Comparison of ENCODE assay signal across 15 mouse cellular contexts in the genomic region with DNA sequence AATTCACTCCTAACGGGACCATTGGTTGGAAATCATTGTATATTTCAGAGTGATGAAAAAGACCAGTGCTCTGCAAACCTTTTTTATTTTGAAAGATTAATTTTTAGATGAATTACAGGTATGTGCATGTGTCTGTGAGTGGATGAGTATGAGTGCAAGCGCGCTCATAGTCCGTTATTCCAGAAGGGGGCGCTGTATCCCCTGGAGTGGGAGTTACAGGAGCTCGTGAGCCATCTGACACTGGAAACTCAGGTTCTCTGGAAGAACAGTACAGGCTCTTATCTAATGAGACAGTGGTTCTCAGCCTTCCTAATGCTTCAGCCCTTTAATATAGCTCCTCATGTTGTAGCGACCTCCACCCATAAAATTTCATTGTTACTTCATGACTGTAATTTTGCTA. TPM values are rescaled to one million over a fixed set of nuclear protein-coding genes. Genes with fewer than 3 reads are reported as not detected.
DNase-seq lines count a peak whose midpoint lies in the region; ATAC-seq and TF ChIP-seq lines count a peak whose summit lies in the region.
"Had no signal": no experiment of that assay in that cellular context is flagged by ENCODE, and none has a peak within 500 bp of the region (broad histone marks: within the 10 kb centered on the region; RNA-seq: fewer than 3 reads in every experiment).

No protein-coding gene starts in this region.

- WGBS in midbrain, postnatal 0 days, result 74% methylated on average over 7 of the region's 7 CpGs
- 70% methylated on average over 7 of the region's 7 CpGs for WGBS in midbrain, embryonic 15.5 days

- no peak overlapping the region for H3K4me3 ChIP-seq in midbrain, postnatal 0 days (ENCODE audit: low read depth, low read length)
- H3K4me3 ChIP-seq in midbrain, embryonic 15.5 days, result no peak overlapping the region
- H3K4me3 ChIP-seq: embryonic facial prominence, embryonic 13.5 days; forebrain, embryonic 10.5 days; hindbrain, embryonic 13.5 days; midbrain, embryonic 12.5 days had no signal

- H3K4me1 ChIP-seq in midbrain, postnatal 0 days (ENCODE audit: insufficient read depth, low read length), result no peaks in the 10 kb centered on the region
- no peaks in the 10 kb centered on the region for H3K4me1 ChIP-seq in midbrain, embryonic 15.5 days
- H3K4me1 ChIP-seq: embryonic facial prominence, embryonic 13.5 days; midbrain, embryonic 12.5 days had no signal

- ATAC-seq in midbrain, postnatal 0 days (ENCODE audit: low FRiP score), result no peak
- no peak for ATAC-seq in midbrain, embryonic 15.5 days (replicated peaks)

- no peak overlapping the region for H3K9ac ChIP-seq in midbrain, postnatal 0 days (replicated peaks; ENCODE audit: low read length, poor library complexity, severe bottlenecking)
- H3K9ac ChIP-seq in midbrain, embryonic 15.5 days, result no peak overlapping the region
- H3K9ac ChIP-seq: embryonic facial prominence, embryonic 13.5 days; hindbrain, embryonic 13.5 days; midbrain, embryonic 12.5 days had no signal

- H3K27ac ChIP-seq in midbrain, postnatal 0 days (ENCODE audit: low read depth, low read length), result no peak overlapping the region
- H3K27ac ChIP-seq in midbrain, embryonic 15.5 days, result no peak overlapping the region
- H3K27ac ChIP-seq: embryonic facial prominence, embryonic 13.5 days; forebrain, embryonic 10.5 days; hindbrain, embryonic 13.5 days; midbrain, embryonic 12.5 days had no signal

- H3K36me3 ChIP-seq in midbrain, postnatal 0 days (ENCODE audit: insufficient read depth, low read length), result no peaks in the 10 kb centered on the region
- H3K36me3 ChIP-seq in midbrain, embryonic 15.5 days (replicated peaks), result no peaks in the 10 kb centered on the region
- H3K36me3 ChIP-seq: embryonic facial prominence, embryonic 13.5 days; forebrain, embryonic 10.5 days; hindbrain, embryonic 13.5 days; midbrain, embryonic 12.5 days had no signal

- DNase-seq in cerebellum, postnatal 10 days, result peak; percentile 19 to 25
- no peak for DNase-seq in cerebellum, adult 11-12 months
- DNase-seq in midbrain, postnatal 0 days (ENCODE audit: low spot score), result no peak
- DNase-seq in ZHBTc4 (ENCODE audit: low read depth, low spot score), result peak; percentile 66
- DNase-seq in thymus, postnatal 14 days, result peak; percentile 38
- DNase-seq in right cerebral cortex, adult 2 months (ENCODE audit: low spot score in 2 of 2), result no peak
- no peak for DNase-seq in spleen, adult 12 weeks (ENCODE audit: low spot score)
- DNase-seq: adrenal gland, postnatal 25 days; B cell, adult 2 months; kidney, adult 2 months had no signal

- H3K27me3 ChIP-seq in midbrain, postnatal 0 days (ENCODE audit: insufficient read depth, low read length), result no peaks in the 10 kb centered on the region
- no peaks in the 10 kb centered on the region for H3K27me3 ChIP-seq in midbrain, embryonic 15.5 days (replicated peaks)
- H3K27me3 ChIP-seq: embryonic facial prominence, embryonic 13.5 days; midbrain, embryonic 12.5 days had no signal

- TF ChIP-seq CTCF in midbrain, postnatal 0 days (IDR thresholded peaks at IDR 0.05), result peak; percentile 34

- H3K9me3 ChIP-seq in midbrain, postnatal 0 days (ENCODE audit: low read length), result no peaks in the 10 kb centered on the region
- H3K9me3 ChIP-seq in midbrain, embryonic 15.5 days, result no peaks in the 10 kb centered on the region
- H3K9me3 ChIP-seq: embryonic facial prominence, embryonic 13.5 days; hindbrain, embryonic 13.5 days; midbrain, embryonic 12.5 days had no signal

- no peak overlapping the region for H3K4me2 ChIP-seq in midbrain, postnatal 0 days (ENCODE audit: low read depth, low read length, poor library complexity, severe bottlenecking)
- H3K4me2 ChIP-seq in midbrain, embryonic 15.5 days, result no peak overlapping the region
- H3K4me2 ChIP-seq: embryonic facial prominence, embryonic 13.5 days; hindbrain, embryonic 13.5 days; midbrain, embryonic 12.5 days had no signal

RNA-seq across cellular contexts. Expression of a gene that starts 22.0 kb away (rescaled TPM):
- 12.3 and 14.1 TPM in 2 replicates for total RNA-seq in midbrain, postnatal 0 days (2014; rRNA removed)
- polyA plus RNA-seq in midbrain, postnatal 0 days (2015; fragmentation: Nextera tagmentation; extraction: Ambion mirVana), result 7.6 TPM in 2 replicates
- 9.6 and 9.9 TPM in 2 replicates for polyA plus RNA-seq in midbrain, embryonic 15.5 days (2015; fragmentation: Nextera tagmentation; extraction: Ambion mirVana)

RNA-seq across cellular contexts. Expression of a gene that starts 53.1 kb away (rescaled TPM):
- 64.5 TPM in 2 replicates for total RNA-seq in midbrain, postnatal 0 days (2014; rRNA removed)
- polyA plus RNA-seq in midbrain, postnatal 0 days (2015; fragmentation: Nextera tagmentation; extraction: Ambion mirVana), result 40.0 and 44.8 TPM in 2 replicates
- 48.5 and 57.1 TPM in 2 replicates for polyA plus RNA-seq in midbrain, embryonic 15.5 days (2015; fragmentation: Nextera tagmentation; extraction: Ambion mirVana)

RNA-seq across cellular contexts. Expression of a gene that starts 53.8 kb away (rescaled TPM):
- total RNA-seq in midbrain, postnatal 0 days (2014; rRNA removed), result 120 and 127 TPM in 2 replicates
- 88.5 and 89.1 TPM in 2 replicates for polyA plus RNA-seq in midbrain, postnatal 0 days (2015; fragmentation: Nextera tagmentation; extraction: Ambion mirVana)
- 99.6 and 106 TPM in 2 replicates for polyA plus RNA-seq in midbrain, embryonic 15.5 days (2015; fragmentation: Nextera tagmentation; extraction: Ambion mirVana)

Comparison
In these comparisons a context has a peak if more than half of its experiments do, and no peak if none do; other contexts are left out.
1. DNase-seq: peak in cerebellum, postnatal 10 days (2 of 2), ZHBTc4 (single experiment) and thymus, postnatal 14 days (single experiment); none in cerebellum, adult 11-12 months (single experiment), midbrain, postnatal 0 days (single experiment), right cerebral cortex, adult 2 months (0 of 2) and spleen, adult 12 weeks (single experiment).